Mouse (Mus musculus) hindbrain, postnatal 0 days (tissue): Measurements from ENCODE around the gene Satb2. TPM values are rescaled to one million over a fixed set of nuclear protein-coding genes. Genes with fewer than 3 reads are reported as not detected.
A peak's percentile ranks its signal among the peaks of the same experiment; 100 is the strongest.

ENCODE experiments used
- ATAC-seq: fragments of 200-750 bp; cut with Nextera tagmentation; 2 replicates; pipeline ENCODE4 v1.8.0; 2017; ENCODE audit warnings: mild to moderate bottlenecking, moderate TSS enrichment, moderate library complexity
- DNase-seq: peaks from one replicate; pipeline ENCODE4 v3.0.0-alpha.2; 2015; ENCODE audit warnings: low spot score
- H3K27ac ChIP-seq: fragments of 300-500 bp; sonication (generic); 2 replicates; pipeline ENCODE4 v1.5.1; 2014; ENCODE audit warnings: mild to moderate bottlenecking
- H3K27me3 ChIP-seq: fragments of 300-500 bp; sonication (generic); 2 replicates; pipeline ENCODE4 v1.6.1; 2014; ENCODE audit warnings: low read length, mixed read lengths; ENCODE audit not compliant: insufficient read depth
- H3K36me3 ChIP-seq: fragments of 300-500 bp; sonication (generic); 2 replicates; pipeline ENCODE4 v1.6.1; 2014; ENCODE audit warnings: low read length, mixed read lengths; ENCODE audit not compliant: insufficient read depth
- H3K4me1 ChIP-seq: fragments of 300-500 bp; sonication (generic); 2 replicates; pipeline ENCODE4 v1.6.1; 2014; ENCODE audit warnings: antibody characterized with exemption, low read length, mixed read lengths; ENCODE audit not compliant: insufficient read depth
- H3K4me2 ChIP-seq: fragments of 300-500 bp; sonication (generic); 2 replicates; pipeline ENCODE4 v1.6.1; 2014; ENCODE audit warnings: low read depth, mild to moderate bottlenecking, low read length, moderate library complexity, mixed read lengths
- H3K4me3 ChIP-seq: fragments of 300-500 bp; sonication (generic); 2 replicates; pipeline ENCODE4 v1.5.1; 2014; ENCODE audit warnings: low read length
- H3K9ac ChIP-seq: fragments of 300-500 bp; sonication (generic); replicated peaks from 2 replicates; pipeline ENCODE4 v1.6.1; 2014; ENCODE audit warnings: mild to moderate bottlenecking, low read length, moderate library complexity, mixed read lengths
- H3K9me3 ChIP-seq: fragments of 300-500 bp; sonication (generic); 2 replicates; pipeline ENCODE4 v1.6.1; 2016; ENCODE audit warnings: low read length, mixed read lengths
- CTCF ChIP-seq: IDR thresholded peaks from 2 replicates; pipeline ENCODE4 v1.5.1; 2016; ENCODE audit warnings: antibody characterized with exemption, control low read depth, low read depth
- WGBS: fragments of 180-500 bp; shearing (Covaris S2); extraction: QIAGEN DNeasy Blood & Tissue Kit; methylation state at CpG from one replicate; pipeline ENCODE4 v1.1.7; 2014; 5-methylcytosine and 5-hydroxymethylcytosine counted together
- polyA plus RNA-seq: library from polyadenylated mRNA; unstranded; fragments of >200 nt; fragmentation: Nextera tagmentation; extraction: Ambion mirVana; gene quantifications from 2 replicates; pipeline ENCODE4 v1.2.1, GENCODE M21; 2015
- total RNA-seq: library from RNA; depleted of rRNA; stranded (reverse); fragments of >200 nt; gene quantifications from 2 replicates; pipeline ENCODE4 v1.2.3, GENCODE M21; 2014

The Satb2 gene
- total and polyA plus RNA-seq, 2 experiments from 2014 or later, result 1.1 to 1.7 TPM

GRCm38 (mm10) chr1:56832738-56833137, 145.7 kb downstream of the Satb2 start:
- ATAC-seq, result no peak
- WGBS, result 61% methylated on average over 8 of the region's 8 CpGs
- Histone ChIP-seq H3K4me3 (no peak overlapping the region), H3K4me2 (no peak overlapping the region), H3K27me3 (no peaks in the 10 kb centered on the region), H3K36me3 (no peaks in the 10 kb centered on the region), H3K9ac (no peak overlapping the region), H3K27ac (peak overlapping the region; percentile 54), H3K9me3 (no peaks in the 10 kb centered on the region), H3K4me1 (no peaks in the 10 kb centered on the region)
- TF ChIP-seq CTCF, result no peak
- no peak for DNase-seq

- Histone ChIP-seq H3K36me3 (no peaks in the 10 kb centered on the region), H3K4me3 (no peak overlapping the region), H3K9ac (no peak overlapping the region), H3K4me1 (no peaks in the 10 kb centered on the region), H3K27ac (no peak overlapping the region), H3K27me3 (no peaks in the 10 kb centered on the region), H3K4me2 (no peak overlapping the region), H3K9me3 (no peaks in the 10 kb centered on the region)
- 86% methylated on average over 5 of the region's 5 CpGs for WGBS
- DNase-seq (no peak), ATAC-seq (no peak)
- no peak for TF ChIP-seq CTCF
Observed at GRCm38 (mm10) chr1:56822735-56823134, 155.7 kb downstream of the Satb2 start.

- H3K27me3 ChIP-seq, result no peaks in the 10 kb centered on the region
- H3K36me3 ChIP-seq, result no peaks in the 10 kb centered on the region
- H3K9me3 ChIP-seq, result no peaks in the 10 kb centered on the region
- H3K4me1 ChIP-seq, result no peaks in the 10 kb centered on the region
- no peak overlapping the region for H3K9ac ChIP-seq
- DNase-seq (no peak), ATAC-seq (no peak)
- 97% methylated on average over 3 of the region's 3 CpGs for WGBS
- no peak overlapping the region for H3K4me2 ChIP-seq
- H3K4me3 ChIP-seq, result no peak overlapping the region
- H3K27ac ChIP-seq, result no peak overlapping the region
- no peak for TF ChIP-seq CTCF
Observed at GRCm38 (mm10) chr1:56822025-56822424, 156.4 kb downstream of the Satb2 start.

- TF ChIP-seq CTCF, result no peak
- H3K4me1 ChIP-seq, result no peaks in the 10 kb centered on the region
- H3K4me2 ChIP-seq, result no peak overlapping the region
- no peak overlapping the region for H3K4me3 ChIP-seq
- ATAC-seq, result no peak
- no peaks in the 10 kb centered on the region for H3K27me3 ChIP-seq
- no peak overlapping the region for H3K9ac ChIP-seq
- H3K36me3 ChIP-seq, result no peaks in the 10 kb centered on the region
- H3K27ac ChIP-seq, result no peak overlapping the region
- H3K9me3 ChIP-seq, result no peaks in the 10 kb centered on the region
- no peak for DNase-seq
Observed at GRCm38 (mm10) chr1:56813506-56813905, 164.9 kb downstream of the Satb2 start.

GRCm38 (mm10) chr1:56812961-56813360, 165.5 kb downstream of the Satb2 start:
- TF ChIP-seq CTCF, result no peak

GRCm38 (mm10) chr1:56811486-56811885, 167.0 kb downstream of the Satb2 start:
- Histone ChIP-seq H3K9me3 (no peaks in the 10 kb centered on the region), H3K4me3 (no peak overlapping the region), H3K27ac (no peak overlapping the region), H3K36me3 (no peaks in the 10 kb centered on the region), H3K4me1 (no peaks in the 10 kb centered on the region), H3K27me3 (no peaks in the 10 kb centered on the region), H3K4me2 (no peak overlapping the region), H3K9ac (no peak overlapping the region)
- 91% methylated on average over 3 of the region's 3 CpGs for WGBS
- no peak for TF ChIP-seq CTCF
- DNase-seq (no peak), ATAC-seq (no peak)

More at GRCm38 (mm10) chr1:56812961-56813360, 165.5 kb downstream of the Satb2 start:
- Histone ChIP-seq H3K9ac (no peak overlapping the region), H3K4me2 (no peak overlapping the region), H3K4me3 (no peak overlapping the region), H3K27me3 (no peaks in the 10 kb centered on the region), H3K4me1 (no peaks in the 10 kb centered on the region), H3K36me3 (no peaks in the 10 kb centered on the region), H3K27ac (no peak overlapping the region), H3K9me3 (no peaks in the 10 kb centered on the region)
- DNase-seq (no peak), ATAC-seq (no peak)
- 84% methylated on average over 4 of the region's 4 CpGs for WGBS

GRCm38 (mm10) chr1:56806006-56806405, 172.4 kb downstream of the Satb2 start:
- TF ChIP-seq CTCF, result no peak
- no peak overlapping the region for H3K4me2 ChIP-seq
- no peak for ATAC-seq
- H3K27me3 ChIP-seq, result no peaks in the 10 kb centered on the region
- H3K4me1 ChIP-seq, result no peaks in the 10 kb centered on the region
- H3K9ac ChIP-seq, result no peak overlapping the region
- no peak for DNase-seq
- no peaks in the 10 kb centered on the region for H3K9me3 ChIP-seq
- H3K27ac ChIP-seq, result no peak overlapping the region
- no peaks in the 10 kb centered on the region for H3K36me3 ChIP-seq
- no peak overlapping the region for H3K4me3 ChIP-seq
- WGBS, result 83% methylated on average over 5 of the region's 5 CpGs
